Mouse (Mus musculus): ENCODE data around the gene Fbln7. TPM values are rescaled to one million over a fixed set of nuclear protein-coding genes. Genes with fewer than 3 reads are reported as not detected.

Gene Fbln7
- under 1 TPM in 1 of 2 experiments, not detected in 1; 0.40 TPM for polyA plus RNA-seq (2012; fragmentation: generic; extraction: Trizol)

DNA sequence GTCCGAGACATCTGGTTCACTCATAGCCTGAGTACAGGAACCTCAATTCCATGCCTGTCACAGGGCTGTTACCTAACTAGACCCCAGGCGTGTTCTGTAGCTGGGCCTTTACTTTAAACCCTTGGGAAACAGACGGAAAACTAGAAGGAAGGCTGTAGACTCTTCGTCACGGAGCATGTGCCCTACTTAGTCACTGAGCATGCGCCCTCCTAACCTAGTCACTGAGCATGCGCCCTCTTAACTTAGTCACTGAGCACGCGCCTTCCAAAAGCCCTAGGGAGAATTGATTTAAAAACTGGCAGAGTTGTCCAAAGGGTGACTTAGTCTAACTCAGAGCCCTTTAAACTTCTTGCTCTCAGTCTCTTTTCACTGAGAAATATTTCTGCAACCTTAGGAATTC, at the start of gene Fbln7:
TSS of gene Fbln7 (plus strand) at position 346 of the 400 bp plus-strand sequence.

DNA sequence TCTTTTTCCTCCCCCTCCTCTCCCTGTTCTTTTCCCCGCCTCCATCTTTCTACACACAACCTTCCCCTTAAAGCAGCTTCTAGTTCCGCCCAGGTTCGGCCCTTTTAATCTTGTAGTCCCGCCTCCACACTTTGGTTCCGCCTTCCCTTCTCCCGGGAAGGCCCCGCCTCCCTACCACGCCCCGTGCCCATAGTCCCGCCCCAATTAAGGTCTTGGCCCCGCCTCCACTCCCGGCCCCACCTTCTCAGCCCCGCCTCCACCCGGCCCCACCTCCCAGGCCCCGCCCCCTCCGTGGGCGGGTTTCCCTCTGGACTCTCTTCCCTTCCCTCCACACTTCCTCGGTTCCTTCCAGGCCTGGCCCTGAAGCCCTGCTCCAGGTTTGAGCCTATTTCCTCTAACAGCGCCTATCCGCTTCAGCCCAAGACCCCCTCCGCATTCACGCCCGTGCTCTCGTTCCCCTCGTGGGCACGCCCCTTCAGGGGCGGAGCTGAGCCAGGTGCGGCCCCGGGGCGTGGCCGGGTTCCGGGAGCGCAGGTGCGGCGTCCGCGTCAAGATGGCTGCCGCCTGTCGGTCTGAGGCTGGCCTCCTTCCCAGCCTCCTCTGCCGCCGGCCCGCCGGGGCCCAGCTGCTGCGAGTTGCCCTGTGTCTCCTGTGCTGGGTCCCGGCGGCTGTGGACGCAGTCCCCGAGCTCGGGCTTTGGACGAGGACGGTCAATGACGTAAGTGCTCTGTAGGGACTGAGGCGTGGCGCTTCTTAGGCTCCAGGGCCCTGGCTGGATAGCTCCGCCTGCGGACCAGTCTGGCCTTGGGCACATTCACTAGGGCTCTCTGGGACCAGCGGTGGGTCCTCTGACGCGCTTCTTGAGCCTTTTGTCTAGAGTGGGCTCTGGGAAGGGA, 44.7 kb upstream of the Fbln7 start, which contains the start of gene Tmem87b:
TSS of gene Tmem87b (plus strand) at position 333 of the 896 bp plus-strand sequence.

DNA sequence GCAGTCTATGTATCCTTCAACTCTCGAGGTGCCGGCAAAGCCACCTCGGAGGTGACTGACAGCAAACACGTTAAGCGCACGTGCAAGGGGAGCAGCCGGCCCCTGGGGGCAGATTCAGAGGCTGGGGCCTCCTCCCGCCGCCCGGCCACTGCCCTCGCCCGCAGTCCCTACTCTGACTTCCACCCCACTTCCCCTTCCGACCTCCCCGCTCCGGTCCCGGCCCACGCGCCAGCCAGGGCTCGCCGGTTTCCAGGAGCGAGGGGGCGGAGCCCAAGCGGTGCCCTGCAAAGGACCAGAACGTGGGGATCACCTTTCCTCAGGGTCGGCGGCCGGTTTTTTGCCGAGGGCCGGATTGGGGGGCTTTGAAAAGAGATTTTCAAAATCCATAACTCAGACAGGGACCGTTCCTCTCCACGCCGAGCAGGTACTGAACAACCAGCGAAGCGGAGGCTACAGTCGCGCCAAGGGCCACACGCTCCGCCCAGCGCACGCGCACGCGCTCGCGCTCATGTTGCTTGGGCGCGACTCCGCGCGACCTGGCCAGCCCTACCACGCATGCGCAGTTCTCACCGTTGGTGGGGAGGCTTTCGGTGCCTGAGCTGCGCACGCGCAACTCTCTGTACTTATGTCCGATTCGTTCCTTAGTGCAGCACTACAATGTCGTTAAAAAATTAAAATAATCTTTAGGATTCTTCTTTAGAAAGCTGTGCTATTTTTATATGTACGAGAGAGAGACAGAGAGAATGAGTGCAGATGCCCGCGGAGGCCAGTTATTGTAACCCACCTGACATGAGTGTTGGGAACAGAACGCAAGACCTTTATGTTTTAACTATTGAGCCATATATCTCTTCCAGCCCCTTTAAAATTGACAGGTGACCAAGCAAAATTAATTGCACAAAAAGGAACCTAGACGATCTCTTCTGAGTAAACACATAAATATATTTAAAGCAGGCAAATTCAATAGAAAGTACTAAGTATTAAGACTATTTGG, 81.1 kb downstream of the Fbln7 start, which contains the start of gene Zc3h8:
TSS of gene Zc3h8 (minus strand) at position 540 of the 991 bp plus-strand sequence.

Other genes with a start within 250 kb of the Fbln7 start
- 10 to 100 TPM in 1 of 2 experiments, 1 to 10 TPM in 1; 7.6 to 33.0 TPM for gene Anapc1, start 175.6 kb upstream of the Fbln7 start, polyA plus RNA-seq (2012; fragmentation: generic; extraction: Trizol)
- 1 to 10 TPM in 1 of 2 experiments, under 1 TPM in 1; 0.29 to 3.1 TPM for gene Mertk, start 164.0 kb upstream of the Fbln7 start, polyA plus RNA-seq (2012; fragmentation: generic; extraction: Trizol)
- gene Tmem87b, start 44.9 kb upstream of the Fbln7 start, polyA plus RNA-seq (2012; fragmentation: generic; extraction: Trizol) = 1 to 10 TPM in 1 of 2 experiments, under 1 TPM in 1; 0.14 to 4.0 TPM
- under 1 TPM; 0.21 to 0.71 TPM for gene Zc3h8, start 81.1 kb downstream of the Fbln7 start, polyA plus RNA-seq (2012; fragmentation: generic; extraction: Trizol)
- gene Zc3h6, start 104.4 kb downstream of the Fbln7 start, polyA plus RNA-seq (2012; fragmentation: generic; extraction: Trizol) = 1 to 10 TPM in 1 of 2 experiments, under 1 TPM in 1; 0.33 to 1.6 TPM
- 1 to 10 TPM; 2.0 to 3.4 TPM for gene Gm10762, start 104.7 kb downstream of the Fbln7 start, polyA plus RNA-seq (2012; fragmentation: generic; extraction: Trizol)
- gene Vinac1, start 185.2 kb downstream of the Fbln7 start, polyA plus RNA-seq (2012; fragmentation: generic; extraction: Trizol) = under 1 TPM in 1 of 2 experiments, not detected in 1; 0.04 TPM
- gene Ttl, start 203.0 kb downstream of the Fbln7 start, polyA plus RNA-seq (2012; fragmentation: generic; extraction: Trizol) = 1 to 10 TPM; 2.1 to 8.3 TPM
- gene Polr1b, start 238.0 kb downstream of the Fbln7 start, polyA plus RNA-seq (2012; fragmentation: generic; extraction: Trizol) = 1 to 10 TPM; 5.5 to 8.0 TPM

Measured in C3H10T1/2 (cell line).